Mouse (Mus musculus) stomach, embryonic 16.5 days (tissue): Measurements from ENCODE around the gene Efna5. TPM values are rescaled to one million over a fixed set of nuclear protein-coding genes. Genes with fewer than 3 reads are reported as not detected.

Experiments
- ATAC-seq: fragments of 200-750 bp; cut with Nextera tagmentation; 2 replicates; pipeline ENCODE4 v1.8.0; 2017; ENCODE audit warnings: moderate number of reproducible peaks, moderate TSS enrichment; ENCODE audit not compliant: insufficient read depth, low FRiP score
- H3K27ac ChIP-seq: fragments of 300-500 bp; sonication (generic); 2 replicates; pipeline ENCODE4 v1.5.1; 2014; ENCODE audit warnings: low read length
- H3K27me3 ChIP-seq: fragments of 300-500 bp; sonication (generic); 2 replicates; pipeline ENCODE4 v1.6.1; 2014; ENCODE audit warnings: low read length, control low read depth, mixed read lengths; ENCODE audit not compliant: control insufficient read depth, insufficient read depth
- H3K36me3 ChIP-seq: fragments of 300-500 bp; sonication (generic); 2 replicates; pipeline ENCODE4 v1.6.1; 2014; ENCODE audit warnings: low read length; ENCODE audit not compliant: control insufficient read depth, insufficient read depth
- H3K4me1 ChIP-seq: fragments of 300-500 bp; sonication (generic); 2 replicates; pipeline ENCODE4 v1.6.1; 2014; ENCODE audit warnings: low read length, control low read depth, mixed read lengths; ENCODE audit not compliant: control insufficient read depth, insufficient read depth
- H3K4me2 ChIP-seq: fragments of 300-500 bp; sonication (generic); 2 replicates; pipeline ENCODE4 v1.6.1; 2014; ENCODE audit warnings: low read depth, low read length, mixed read lengths
- H3K4me3 ChIP-seq: fragments of 300-500 bp; sonication (generic); replicated peaks from 2 replicates; pipeline ENCODE4 v1.5.1; 2014; ENCODE audit warnings: mild to moderate bottlenecking, low read length
- H3K9ac ChIP-seq: fragments of 300-500 bp; sonication (generic); 2 replicates; pipeline ENCODE4 v1.6.1; 2014; ENCODE audit warnings: low read length
- H3K9me3 ChIP-seq: fragments of 300-500 bp; sonication (generic); replicated peaks from 2 replicates; pipeline ENCODE4 v1.6.1; 2016; ENCODE audit warnings: low read length, control low read depth; ENCODE audit not compliant: control insufficient read depth
- WGBS: fragments of 180-500 bp; shearing (Covaris S2); extraction: QIAGEN DNeasy Blood & Tissue Kit; methylation state at CpG from one replicate; pipeline ENCODE4 v1.1.7; 2014; 5-methylcytosine and 5-hydroxymethylcytosine counted together
- polyA plus RNA-seq: library from polyadenylated mRNA; unstranded; fragments of >200 nt; fragmentation: Nextera tagmentation; extraction: Ambion mirVana; gene quantifications from 2 replicates; pipeline ENCODE4 v1.2.1, GENCODE M21; 2015

Gene Efna5
- 36.9 and 38.8 TPM in 2 replicates for polyA plus RNA-seq

DNA sequence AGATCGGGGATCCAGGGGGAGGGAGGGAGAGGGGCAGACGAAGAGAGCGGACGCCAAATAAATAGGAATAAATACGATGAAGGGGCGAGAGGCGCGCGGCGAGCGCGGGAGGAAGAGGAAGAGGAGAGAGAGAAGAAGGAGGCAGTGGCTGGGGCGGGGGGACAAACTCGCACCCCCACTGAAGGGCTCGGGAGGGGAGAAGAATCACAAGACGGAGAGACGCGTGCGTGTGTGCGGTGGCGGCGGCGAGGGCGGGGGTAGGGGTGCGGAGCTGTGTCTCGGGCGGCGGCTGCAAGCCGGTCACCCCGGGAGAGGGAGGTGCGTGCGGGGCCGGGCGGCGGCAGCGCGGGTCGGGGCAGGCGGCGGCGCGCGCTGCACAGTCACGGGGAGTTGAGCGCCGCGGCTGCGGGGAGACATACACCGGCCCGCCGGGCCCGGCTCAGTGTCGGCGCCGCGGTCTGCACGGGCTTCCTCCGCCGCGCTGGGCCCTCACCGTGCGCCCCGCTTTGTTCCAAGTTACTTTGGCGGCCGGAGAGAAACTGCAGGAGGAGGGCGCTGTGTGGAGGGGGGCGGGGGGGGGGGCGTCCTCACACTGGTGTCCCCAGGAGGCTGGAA lies at the start of gene Efna5:
Gene Efna5, minus strand, starts transcription at position 142 of the 615 bp plus-strand sequence.
- Histone ChIP-seq H3K9ac (peak within 1 kb of the TSS; percentile 91), H3K9me3 (no peaks in the 10 kb centered on the region), H3K4me1 (no peaks in the 10 kb centered on the region), H3K27me3 (no peaks in the 10 kb centered on the region), H3K4me2 (peak within 1 kb of the TSS; percentile 99), H3K27ac (peak within 1 kb of the TSS; percentile 97), H3K4me3 (peak within 1 kb of the TSS; percentile 92), H3K36me3 (no peaks in the 10 kb centered on the region)
- WGBS = 1% methylated on average over 57 of the region's 68 CpGs
- peak; percentile 7; the same call in 1 of the 2 replicates for ATAC-seq

DNA sequence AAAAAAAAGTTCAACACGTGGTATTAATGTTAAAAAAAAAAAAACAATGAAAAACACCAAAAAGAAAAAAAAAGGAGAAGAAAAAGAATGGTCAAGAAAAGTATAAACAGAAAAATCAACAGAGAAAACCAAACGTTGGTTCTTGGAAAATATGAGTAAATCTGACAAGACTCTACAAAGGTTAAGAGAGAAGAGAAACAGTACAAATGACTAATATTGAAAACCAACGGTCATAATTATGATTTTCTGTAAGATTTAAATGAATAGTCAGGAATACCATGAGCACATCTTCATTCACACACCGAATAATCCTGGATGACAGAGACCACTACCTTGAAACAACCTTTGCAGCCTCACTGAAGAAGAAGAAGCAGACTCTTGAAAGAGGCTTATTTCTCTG lies 34.2 kb upstream of the Efna5 start:
- Histone ChIP-seq H3K27ac (no peak overlapping the region), H3K4me3 (no peak overlapping the region), H3K9ac (no peak overlapping the region), H3K4me1 (no peaks in the 10 kb centered on the region), H3K36me3 (no peaks in the 10 kb centered on the region), H3K4me2 (no peak overlapping the region), H3K27me3 (no peaks in the 10 kb centered on the region), H3K9me3 (no peaks in the 10 kb centered on the region)
- no peak for ATAC-seq
- 82% methylated on average over 4 of the region's 4 CpGs for WGBS

DNA sequence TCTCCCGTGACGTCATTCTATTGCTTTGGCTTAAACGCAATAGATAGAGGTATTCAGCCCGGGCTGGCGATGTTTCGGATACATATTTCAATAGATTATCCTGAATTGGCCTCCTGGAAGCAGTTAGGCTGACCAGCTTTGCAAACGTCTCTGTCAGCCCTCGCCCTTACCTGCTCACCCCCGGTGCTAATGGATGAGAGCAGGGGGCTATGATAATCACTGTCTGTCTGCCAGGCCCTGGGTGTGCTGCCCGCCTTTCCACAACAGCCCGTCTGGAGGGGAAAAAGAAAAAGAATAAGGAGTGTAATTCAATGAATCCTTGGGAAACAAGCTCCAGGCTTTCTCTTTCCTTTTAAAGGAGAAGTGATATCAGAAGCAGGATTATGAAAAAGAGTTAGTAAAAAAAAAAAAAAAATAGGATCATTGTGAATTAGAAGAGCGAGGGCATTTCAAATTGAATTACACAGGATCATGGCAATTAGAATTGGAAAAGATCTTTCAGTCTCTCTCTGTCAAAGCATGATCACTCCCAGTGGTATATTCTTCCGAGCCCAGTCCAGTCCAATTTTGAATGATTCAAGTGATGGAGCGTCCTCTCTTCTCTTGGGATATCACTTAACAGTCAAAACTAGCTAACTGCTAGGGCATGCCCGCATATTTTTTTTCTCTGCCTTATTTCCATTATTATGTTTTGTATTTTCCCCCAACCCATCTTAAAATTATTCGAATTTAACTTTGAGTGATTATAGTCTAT lies 24.8 kb upstream of the Efna5 start:
- H3K27me3 ChIP-seq = no peaks in the 10 kb centered on the region
- no peak overlapping the region for H3K4me2 ChIP-seq
- ATAC-seq = no peak
- 70% methylated on average over 16 of the region's 16 CpGs for WGBS
- no peaks in the 10 kb centered on the region for H3K36me3 ChIP-seq
- H3K4me3 ChIP-seq = no peak overlapping the region
- H3K9me3 ChIP-seq = no peaks in the 10 kb centered on the region
- no peak overlapping the region for H3K9ac ChIP-seq
- no peak overlapping the region for H3K27ac ChIP-seq
- H3K4me1 ChIP-seq = no peaks in the 10 kb centered on the region

- Histone ChIP-seq H3K27me3 (no peaks in the 10 kb centered on the region), H3K36me3 (no peaks in the 10 kb centered on the region), H3K9ac (no peak overlapping the region), H3K4me1 (no peaks in the 10 kb centered on the region), H3K9me3 (no peaks in the 10 kb centered on the region), H3K27ac (no peak overlapping the region), H3K4me2 (no peak overlapping the region), H3K4me3 (no peak overlapping the region)
- WGBS = 43% methylated on average over 6 of the region's 6 CpGs
- ATAC-seq = no peak
Measured at GRCm38 (mm10) chr17:62899066-62899465, 17.9 kb upstream of the Efna5 start.

GRCm38 (mm10) chr17:62889991-62890390 lies 8.9 kb upstream of the Efna5 start:
- H3K9me3 ChIP-seq = no peaks in the 10 kb centered on the region
- WGBS = 82% methylated on average over 5 of the region's 5 CpGs
- ATAC-seq = no peak

DNA sequence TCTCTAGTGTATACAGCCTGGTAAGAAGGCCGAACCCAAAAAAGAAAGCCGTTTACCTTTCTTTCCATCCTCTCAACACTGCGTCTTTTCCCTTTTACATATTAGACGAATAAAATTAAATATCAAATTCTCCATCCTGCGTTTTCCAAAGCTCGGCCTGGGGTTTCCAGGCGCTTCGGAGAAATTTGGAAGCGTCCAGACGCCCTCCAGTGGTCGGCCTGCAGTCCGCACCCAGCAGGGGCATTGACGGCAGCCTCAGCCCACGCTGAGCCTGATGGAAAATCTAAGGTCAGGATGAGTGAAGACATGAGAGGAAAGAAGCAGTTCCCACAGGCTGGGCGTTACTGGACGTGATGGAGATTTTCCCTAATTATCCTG lies 3.0 kb upstream of the Efna5 start:
- no peak for ATAC-seq

More at GRCm38 (mm10) chr17:62889991-62890390, 8.9 kb upstream of the Efna5 start:
- no peaks in the 10 kb centered on the region for H3K36me3 ChIP-seq
- H3K9ac ChIP-seq = no peak overlapping the region
- no peak overlapping the region for H3K4me2 ChIP-seq
- no peaks in the 10 kb centered on the region for H3K4me1 ChIP-seq
- no peak overlapping the region for H3K4me3 ChIP-seq
- no peaks in the 10 kb centered on the region for H3K27me3 ChIP-seq
- no peak overlapping the region for H3K27ac ChIP-seq

DNA sequence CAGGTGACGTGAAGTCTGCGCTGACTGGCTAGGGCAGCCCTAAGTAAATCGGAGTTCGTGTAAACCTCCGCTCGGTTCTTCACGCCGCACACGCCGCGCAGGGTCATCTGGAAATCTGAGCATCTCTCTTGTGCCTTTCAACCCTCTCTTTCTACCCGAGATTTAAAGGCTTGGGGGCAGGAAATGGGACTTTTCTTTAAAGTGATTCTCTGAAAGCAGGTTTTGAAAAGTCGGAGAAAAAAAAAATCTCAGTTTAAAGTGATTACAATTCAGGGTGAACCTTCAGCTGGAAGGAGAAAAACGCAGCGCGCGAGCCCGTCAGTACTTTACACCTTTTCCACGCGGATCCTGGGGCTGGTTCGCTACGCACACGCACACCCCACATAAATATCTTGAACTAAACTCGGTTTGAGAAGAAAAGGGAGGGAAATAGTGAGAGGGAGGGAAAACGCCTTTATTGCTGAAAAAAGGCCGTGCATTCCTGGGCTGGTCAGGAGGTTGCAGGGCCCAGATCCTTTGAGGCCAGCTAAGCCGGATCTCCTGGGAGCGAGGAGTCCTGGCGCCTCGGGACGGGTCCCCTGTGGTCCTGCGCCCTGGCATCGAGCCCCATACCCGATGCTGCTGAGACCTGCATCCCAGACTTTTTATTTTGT lies 2.5 kb upstream of the Efna5 start:
- Histone ChIP-seq H3K27me3 (no peaks in the 10 kb centered on the region), H3K4me3 (peak overlapping the region; percentile 92), H3K4me2 (peak overlapping the region; percentile 99), H3K36me3 (no peaks in the 10 kb centered on the region), H3K4me1 (no peaks in the 10 kb centered on the region), H3K27ac (peak overlapping the region; percentile 82), H3K9ac (peak overlapping the region; percentile 75), H3K9me3 (no peaks in the 10 kb centered on the region)
- ATAC-seq = no peak
- WGBS = 0% methylated on average over 34 of the region's 34 CpGs

More for the DNA sequence above, 3.0 kb upstream of the Efna5 start:
- no peaks in the 10 kb centered on the region for H3K9me3 ChIP-seq
- WGBS = under 1% methylated on average over 16 of the region's 16 CpGs
- H3K4me3 ChIP-seq = peak overlapping the region; percentile 92
- H3K27ac ChIP-seq = peak overlapping the region; percentile 82
- H3K4me1 ChIP-seq = no peaks in the 10 kb centered on the region
- H3K36me3 ChIP-seq = no peaks in the 10 kb centered on the region
- H3K27me3 ChIP-seq = no peaks in the 10 kb centered on the region
- peak overlapping the region; percentile 75 for H3K9ac ChIP-seq
- H3K4me2 ChIP-seq = peak overlapping the region; percentile 99

- peak; percentile 93 for ATAC-seq
- Histone ChIP-seq H3K27me3 (no peaks in the 10 kb centered on the region), H3K36me3 (no peaks in the 10 kb centered on the region), H3K4me1 (no peaks in the 10 kb centered on the region), H3K9me3 (no peaks in the 10 kb centered on the region), H3K27ac (peak overlapping the region; percentile 97), H3K9ac (peak overlapping the region; percentile 91), H3K4me3 (peak overlapping the region; percentile 92), H3K4me2 (peak overlapping the region; percentile 99)
- WGBS = under 1% methylated on average over 52 of the region's 53 CpGs
Measured at GRCm38 (mm10) chr17:62882726-62883475, 1.8 kb upstream of the Efna5 start.
